Mouse (Mus musculus): ENCODE results near the gene Plcb3. TPM values are rescaled to one million over a fixed set of nuclear protein-coding genes. Genes with fewer than 3 reads are reported as not detected.
"Not testable (repeated sequence)": the region's sequence is repeated elsewhere in the genome, so short reads cannot be mapped to it uniquely, and the experiment has no call there.

The Plcb3 gene
- total RNA-seq, 2 experiments from 2014 or later, result 13.4 to 13.6 TPM

- DNase-seq (ENCODE audit: low spot score in 2 of 2), result no peak
These were observed 63.9 kb downstream of the Plcb3 start for GRCm38 (mm10) chr19:6912205-6912970.

GRCm38 (mm10) chr19:6911101-6912074 is 64.9 kb downstream of the Plcb3 start:
- no peak for DNase-seq (ENCODE audit: low spot score in 2 of 2)
- intact Hi-C loops (cut with DNase I), result no loop called here

More at GRCm38 (mm10) chr19:6912205-6912970, 63.9 kb downstream of the Plcb3 start:
- intact Hi-C loops (cut with DNase I), result no loop called here

- DNase-seq (ENCODE audit: low spot score in 2 of 2); intact Hi-C loops (cut with DNase I): not testable (repeated sequence)
These were observed 66.0 kb downstream of the Plcb3 start for GRCm38 (mm10) chr19:6910306-6910705.

GRCm38 (mm10) chr19:6909507-6910289 is 66.6 kb downstream of the Plcb3 start, which contains the start of the genes Trmt112 and Prdx5:
Gene Trmt112 (plus strand): TSS chr19:6909698.
Gene Prdx5 (minus strand): TSS chr19:6910106.
- intact Hi-C loops (cut with DNase I), result loop anchor here (5.0 kb wide), 1 partner anchor 52 kb away; the partner anchor contains the start of gene Ccdc88b

DNA sequence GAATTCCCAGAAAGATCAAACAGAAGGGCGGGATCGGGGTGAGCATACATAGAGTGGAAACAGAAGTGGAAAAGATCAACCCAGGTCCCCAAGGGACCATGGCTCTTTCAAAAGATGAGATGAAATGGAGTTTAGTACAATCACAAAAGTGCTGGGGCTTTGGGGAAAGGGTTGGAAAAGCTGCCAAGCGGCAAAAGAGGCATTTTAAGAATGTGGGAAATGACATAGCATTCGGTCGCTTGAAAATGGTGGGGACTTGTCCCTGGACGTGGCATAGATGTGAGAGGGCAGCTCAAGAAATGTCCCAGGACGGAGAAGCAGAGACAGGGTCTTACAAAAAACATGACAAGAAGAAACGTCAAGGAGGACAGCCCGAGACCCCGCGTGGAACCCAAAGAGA is 67.2 kb downstream of the Plcb3 start:
- intact Hi-C loops (cut with DNase I), result loop anchor here (5.0 kb wide), 1 partner anchor 52 kb away; the partner anchor contains the start of gene Ccdc88b
- DNase-seq (ENCODE audit: low spot score in 2 of 2), result no peak

More at GRCm38 (mm10) chr19:6909507-6910289, 66.6 kb downstream of the Plcb3 start, which contains the start of the genes Trmt112 and Prdx5:
- peak; percentile 92 to 96 for DNase-seq (ENCODE audit: low spot score in 2 of 2)

GRCm38 (mm10) chr19:6907811-6908540 is 68.3 kb downstream of the Plcb3 start:
- intact Hi-C loops (cut with DNase I), result loop anchor here (5.0 kb wide), 1 partner anchor 51 kb away; the partner anchor contains the start of gene Ccdc88b
- no peak for DNase-seq (ENCODE audit: low spot score in 2 of 2)

DNA sequence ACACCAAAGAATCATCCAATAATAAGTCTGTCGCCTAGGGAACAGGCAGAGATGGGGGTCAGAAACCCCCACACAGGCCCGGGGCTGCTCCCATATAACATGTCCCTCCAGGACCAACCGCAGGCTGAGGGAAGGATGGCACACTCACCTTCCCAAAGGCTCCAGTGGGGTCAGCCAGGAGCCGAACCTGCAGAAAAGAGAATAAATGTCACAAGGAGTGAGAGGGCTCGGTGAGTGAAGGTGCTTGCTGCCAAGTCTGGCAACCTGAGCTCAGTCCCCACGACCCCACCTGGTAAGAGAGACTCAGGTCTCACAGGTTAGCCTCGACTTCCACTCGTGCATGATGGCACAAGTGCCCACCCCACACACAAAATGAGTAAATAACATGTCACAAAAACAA is 69.2 kb downstream of the Plcb3 start:
- intact Hi-C loops (cut with DNase I), result loop anchor here (5.0 kb wide), 1 partner anchor 50 kb away; the partner anchor contains the start of gene Ccdc88b
- no peak for DNase-seq (ENCODE audit: low spot score in 2 of 2)

GRCm38 (mm10) chr19:6906199-6906598 is 70.1 kb downstream of the Plcb3 start:
- intact Hi-C loops (cut with DNase I), result loop anchor here (5.0 kb wide), 1 partner anchor 49 kb away; the partner anchor contains the start of gene Ccdc88b
- DNase-seq (ENCODE audit: low spot score in 2 of 2), result no peak

GRCm38 (mm10) chr19:6905498-6906159 is 70.6 kb downstream of the Plcb3 start:
- intact Hi-C loops (cut with DNase I), result loop anchor here (5.0 kb wide), 1 partner anchor 48 kb away; the partner anchor contains the start of gene Ccdc88b
- no peak for DNase-seq (ENCODE audit: low spot score in 2 of 2)

DNA sequence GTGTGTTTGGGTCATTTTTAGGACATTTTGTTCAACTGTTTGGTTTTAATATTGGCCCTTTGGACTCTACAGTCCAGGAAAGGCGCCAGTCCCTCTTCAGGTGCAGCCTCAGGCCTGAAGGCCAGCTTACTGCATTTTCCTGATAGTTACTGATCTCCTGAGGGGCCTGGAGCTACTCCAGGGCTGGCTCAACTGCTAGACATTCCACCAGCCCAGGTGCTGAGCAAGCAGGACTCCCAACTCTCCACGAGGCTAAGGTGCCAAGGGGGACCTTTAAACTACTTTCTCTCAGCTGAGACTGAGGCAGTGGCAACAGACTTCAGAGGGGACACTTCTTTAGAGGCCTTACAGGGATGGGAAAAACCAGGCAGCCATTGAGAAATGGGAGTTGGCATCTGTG is 71.4 kb downstream of the Plcb3 start:
- intact Hi-C loops (cut with DNase I), result loop anchor here (5.0 kb wide), 1 partner anchor 48 kb away; the partner anchor contains the start of gene Ccdc88b

DNA sequence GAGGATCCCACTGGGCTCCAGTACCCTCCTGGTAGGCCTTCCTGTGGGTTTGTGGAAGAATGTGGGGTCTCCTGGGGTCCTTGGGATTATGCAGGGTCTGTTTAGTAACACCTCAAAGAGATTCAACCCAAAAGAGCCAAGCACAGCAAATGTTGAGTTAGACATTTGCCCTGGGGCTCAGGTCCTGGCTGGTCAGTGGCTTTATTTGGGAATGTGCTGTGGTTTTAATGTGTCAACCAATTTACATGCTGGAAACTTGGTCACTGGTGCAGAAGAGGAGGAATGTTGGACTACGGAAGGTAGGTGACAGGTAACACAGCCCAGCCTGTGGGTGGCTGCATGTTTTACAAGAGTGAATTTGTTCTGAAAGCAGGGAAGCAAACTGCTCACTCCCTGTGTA is 73.2 kb downstream of the Plcb3 start:
- DNase-seq (ENCODE audit: low spot score in 2 of 2), result no peak
- intact Hi-C loops (cut with DNase I), result no loop called here

More for the DNA sequence above, 71.4 kb downstream of the Plcb3 start:
- DNase-seq (ENCODE audit: low spot score in 2 of 2), result no peak

Small RNA genes lying within 50 kb of the gene (microRNA-seq; reads per million reads assigned to microRNA genes)
- gene Mir6990, result 7.7 to 9.4 reads per million in 2 experiments

Other genes starting within 250 kb of the Plcb3 start
- gene Rps6ka4, start 135.8 kb downstream of the Plcb3 start, total RNA-seq (2021), result 10 to 100 TPM; 30.4 to 32.8 TPM
- gene Ccdc88b, start 118.3 kb downstream of the Plcb3 start, total RNA-seq (2021), result 1 to 10 TPM; 2.6 to 3.4 TPM
- 10 to 100 TPM; 34.4 to 36.5 TPM for gene Trmt112, start 66.8 kb downstream of the Plcb3 start, total RNA-seq (2021)
- 100 to 1,000 TPM; 354 to 355 TPM for gene Prdx5, start 66.4 kb downstream of the Plcb3 start, total RNA-seq (2021)
- gene Esrra, start 54.7 kb downstream of the Plcb3 start, total RNA-seq (2021), result 10 to 100 TPM; 56.0 to 60.9 TPM
- gene Catsperz, start 51.1 kb downstream of the Plcb3 start, total RNA-seq (2021), result 10 to 100 TPM; 23.0 to 28.8 TPM
- 10 to 100 TPM; 44.9 to 50.4 TPM for gene Kcnk4, start 42.0 kb downstream of the Plcb3 start, total RNA-seq (2021)
- gene Bad, start 34.6 kb downstream of the Plcb3 start, total RNA-seq (2021), result 10 to 100 TPM; 35.2 to 36.0 TPM
- gene Gpr137, start 34.0 kb downstream of the Plcb3 start, total RNA-seq (2021), result 10 to 100 TPM; 91.5 to 92.3 TPM
- gene Ppp1r14b, start 1.5 kb downstream of the Plcb3 start, total RNA-seq (2021), result 10 to 100 TPM; 55.4 to 71.5 TPM
- 10 to 100 TPM; 69.4 to 78.8 TPM for gene Fkbp2, start 4.0 kb upstream of the Plcb3 start, total RNA-seq (2021)
- gene Vegfb, start 11.2 kb upstream of the Plcb3 start, total RNA-seq (2021), result 10 to 100 TPM; 64.3 to 75.4 TPM
- gene Dnajc4, start 16.1 kb upstream of the Plcb3 start, total RNA-seq (2021), result 10 to 100 TPM; 21.1 to 21.2 TPM
- 10 to 100 TPM in 1 of 2 experiments, 1 to 10 TPM in 1; 8.7 to 10.1 TPM for gene Nudt22, start 19.6 kb upstream of the Plcb3 start, total RNA-seq (2021)
- gene Trpt1, start 19.7 kb upstream of the Plcb3 start, total RNA-seq (2021), result 10 to 100 TPM; 19.1 to 20.7 TPM
- 1 to 10 TPM; 4.5 to 4.6 TPM for gene Fermt3, start 43.0 kb upstream of the Plcb3 start, total RNA-seq (2021)
- gene Stip1, start 63.5 kb upstream of the Plcb3 start, total RNA-seq (2021), result 100 to 1,000 TPM; 155 to 165 TPM
- 10 to 100 TPM in 1 of 2 experiments, 1 to 10 TPM in 1; 8.4 to 11.3 TPM for gene Macrod1, start 80.3 kb upstream of the Plcb3 start, total RNA-seq (2021)
- 10 to 100 TPM; 33.0 to 35.2 TPM for gene Flrt1, start 129.3 kb upstream of the Plcb3 start, total RNA-seq (2021)
- 100 to 1,000 TPM; 268 to 271 TPM for gene Otub1, start 229.8 kb upstream of the Plcb3 start, total RNA-seq (2021)
- gene Cox8a, start 241.1 kb upstream of the Plcb3 start, total RNA-seq (2021), result 1,000 to 10,000 TPM; 1,118 to 1,183 TPM